Mouse (Mus musculus): ENCODE measurements around the gene Ankrd44.

- TF ChIP-seq TAL1 (conservative IDR thresholded peaks at IDR 0.05; ENCODE audit: low read depth, low read length), result no peak
- no peak for TF ChIP-seq CTCF (IDR thresholded peaks at IDR 0.05; ENCODE audit: low read depth, low read length)
- TF ChIP-seq GATA1 (IDR thresholded peaks at IDR 0.05; ENCODE audit: borderline replicate concordance, low read length), result no peak
- no peak for TF ChIP-seq POLR2AphosphoS5 (IDR thresholded peaks at IDR 0.05; ENCODE audit: insufficient replicate concordance, low read depth, low read length)
Observed at GRCm38 (mm10) chr1:54711568-54711967, 214.6 kb downstream of the Ankrd44 start.

All from G1E (cell line).